Mouse (Mus musculus) spleen, postnatal 0 days (tissue): ENCODE data around the gene Rsph3a. TPM values are rescaled to one million over a fixed set of nuclear protein-coding genes. Genes with fewer than 3 reads are reported as not detected.

Experiments
- polyA plus RNA-seq: library from polyadenylated mRNA; unstranded; fragments of >200 nt; fragmentation: Nextera tagmentation; extraction: Ambion mirVana; gene quantifications from 2 replicates; pipeline ENCODE4 v1.2.1, GENCODE M21; 2015

The Rsph3a gene
- polyA plus RNA-seq, result 24.6 and 27.7 TPM in 2 replicates

DNA sequence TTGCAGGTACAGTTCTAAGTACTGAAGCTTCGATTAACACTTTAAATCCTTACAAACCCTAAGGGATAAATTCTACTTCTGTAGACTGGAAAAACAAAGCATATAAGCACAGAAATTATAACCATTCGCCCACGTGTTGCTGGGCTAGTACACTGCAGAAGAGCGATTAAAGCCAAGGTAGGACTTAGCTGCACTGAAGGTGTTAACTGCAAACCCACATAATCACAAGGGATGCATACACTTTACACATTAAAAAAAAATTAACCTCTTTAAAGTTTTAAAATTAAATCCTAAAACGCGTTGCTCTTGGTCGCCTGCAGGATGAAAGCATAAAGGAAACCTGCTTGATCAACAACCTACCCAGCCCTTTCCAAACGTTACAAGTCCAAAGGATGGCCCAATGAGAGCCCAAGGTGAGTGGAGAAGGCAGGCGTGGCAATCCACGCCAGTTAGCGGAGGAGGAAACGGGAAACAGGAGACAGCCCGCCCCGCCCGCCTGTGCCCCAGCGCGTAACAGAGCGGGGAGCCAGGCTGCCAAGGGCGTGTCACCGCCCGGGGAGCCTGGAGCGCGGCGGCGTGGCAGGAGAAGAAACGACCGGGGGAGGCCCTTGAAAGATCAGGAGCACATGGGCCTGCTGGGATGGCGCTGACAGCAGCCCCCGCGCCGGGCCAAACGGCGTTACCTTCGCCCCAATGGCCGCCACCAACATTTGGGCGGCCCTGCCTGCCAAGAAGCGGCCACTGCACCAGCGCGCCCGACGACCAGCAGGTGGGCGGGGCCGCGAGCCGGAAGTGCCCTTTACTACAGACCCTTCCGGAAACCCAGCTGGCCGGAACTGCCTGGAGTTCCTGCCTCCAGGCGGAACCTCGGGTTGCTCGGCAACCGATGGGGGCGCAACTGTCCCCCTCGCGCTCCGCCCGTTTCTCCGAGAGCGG lies at the start of gene Rsph3a:
TSS of gene Rsph3a (plus strand) at position 498 of the 936 bp plus-strand sequence.

GRCm38 (mm10) chr17:7925413-7926160 lies 19.8 kb upstream of the Rsph3a start, which contains the start of gene Tagap:
TSS of gene Tagap (plus strand) at chr17:7926000.

Other genes starting within 250 kb of the Rsph3a start
- gene Fndc1, start 118.3 kb upstream of the Rsph3a start, polyA plus RNA-seq, result 8.7 and 18.8 TPM in 2 replicates
- 2.1 and 3.1 TPM in 2 replicates for gene Tagap, start 19.6 kb upstream of the Rsph3a start, polyA plus RNA-seq
- gene Gm49673, start 202.2 kb downstream of the Rsph3a start, polyA plus RNA-seq, result not detected in 2 replicates
- gene Rnaset2a, start 202.5 kb downstream of the Rsph3a start, polyA plus RNA-seq, result 25.9 and 29.9 TPM in 2 replicates
- gene Fgfr1op, start 219.9 kb downstream of the Rsph3a start, polyA plus RNA-seq, result 17.1 and 17.2 TPM in 2 replicates